Mouse (Mus musculus) embryonic facial prominence, embryonic 15.5 days (tissue): ENCODE measurements around the gene Jakmip3. TPM values are rescaled to one million over a fixed set of nuclear protein-coding genes. Genes with fewer than 3 reads are reported as not detected.

Experiments
- ATAC-seq: fragments of 200-750 bp; cut with Nextera tagmentation; 2 replicates; pipeline ENCODE4 v1.8.0; 2017; ENCODE audit warnings: low read depth, moderate TSS enrichment; ENCODE audit not compliant: insufficient number of reproducible peaks, low FRiP score, low TSS enrichment
- H3K27ac ChIP-seq: fragments of 300-500 bp; sonication (generic); replicated peaks from 2 replicates; pipeline ENCODE4 v1.5.1; 2015; ENCODE audit warnings: mild to moderate bottlenecking, inconsistent platforms
- H3K27me3 ChIP-seq: fragments of 300-500 bp; sonication (generic); 2 replicates; pipeline ENCODE4 v1.6.1; 2015; ENCODE audit warnings: inconsistent platforms
- H3K36me3 ChIP-seq: fragments of 300-500 bp; sonication (generic); 2 replicates; pipeline ENCODE4 v1.6.1; 2015; ENCODE audit warnings: mild to moderate bottlenecking, inconsistent platforms
- H3K4me1 ChIP-seq: fragments of 300-500 bp; sonication (generic); 2 replicates; pipeline ENCODE4 v1.6.1; 2015; ENCODE audit warnings: inconsistent platforms
- H3K4me2 ChIP-seq: fragments of 300-500 bp; sonication (generic); replicated peaks from 2 replicates; pipeline ENCODE4 v1.6.1; 2015; ENCODE audit warnings: mild to moderate bottlenecking, inconsistent platforms
- H3K4me3 ChIP-seq: fragments of 300-500 bp; sonication (generic); replicated peaks from 2 replicates; pipeline ENCODE4 v1.5.1; 2015; ENCODE audit warnings: mild to moderate bottlenecking, inconsistent platforms
- H3K9ac ChIP-seq: fragments of 300-500 bp; sonication (generic); 2 replicates; pipeline ENCODE4 v1.6.1; 2015; ENCODE audit warnings: inconsistent platforms
- H3K9me3 ChIP-seq: fragments of 300-500 bp; sonication (generic); replicated peaks from 2 replicates; pipeline ENCODE4 v1.6.1; 2016; ENCODE audit warnings: inconsistent platforms
- WGBS: fragments of 180-500 bp; shearing (Covaris S2); methylation state at CpG from one replicate; pipeline ENCODE4 v1.1.7; 2015; 5-methylcytosine and 5-hydroxymethylcytosine counted together
- polyA plus RNA-seq: library from polyadenylated mRNA; unstranded; fragments of >200 nt; fragmentation: Nextera tagmentation; extraction: Ambion mirVana; gene quantifications from 2 replicates; pipeline ENCODE4 v1.2.1, GENCODE M21; 2015

Gene Jakmip3
- polyA plus RNA-seq, 1 experiment from 2014 or later = 0.55 TPM

DNA sequence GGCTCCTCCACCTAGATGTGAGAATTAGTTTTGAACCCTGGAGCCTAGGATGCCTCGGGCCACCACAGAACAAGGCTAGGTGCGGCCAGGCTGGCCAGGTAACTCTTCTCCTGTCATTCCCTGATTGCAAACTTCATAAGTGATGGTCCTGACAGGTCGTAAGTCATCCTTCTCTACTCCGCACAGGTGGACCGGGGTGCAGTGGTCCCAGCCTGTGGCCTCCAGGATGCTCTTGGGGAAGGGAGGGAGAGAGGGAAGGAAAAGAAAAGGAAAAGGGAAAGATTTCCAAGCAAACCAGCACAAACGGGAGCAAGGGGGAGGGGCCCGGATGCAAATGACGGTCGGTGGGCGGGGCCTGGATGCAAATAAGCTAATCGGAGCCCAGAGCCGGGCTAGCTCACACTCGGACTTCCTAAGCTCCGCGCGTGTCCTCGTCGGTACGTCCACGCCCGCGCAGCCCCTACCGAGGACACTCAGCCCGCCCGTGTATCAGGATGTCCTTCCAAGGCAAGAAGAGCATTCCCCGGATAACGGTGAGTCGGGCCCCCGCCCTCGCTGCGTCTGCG is 145.2 kb downstream of the Jakmip3 start, which contains the start of gene Dpysl4:
Gene Dpysl4 (plus strand): TSS at position 373 of the 566 bp plus-strand sequence.
- peaks cover 23% of the 10 kb centered on the region for H3K4me1 ChIP-seq
- peak; percentile 80 for ATAC-seq
- peak within 1 kb of the TSS; percentile 67 for H3K4me3 ChIP-seq
- 6% methylated on average over 32 of the region's 32 CpGs for WGBS
- H3K9ac ChIP-seq = peak within 1 kb of the TSS; percentile 47
- no peak within 1 kb of the TSS; the same call in 1 of the 2 replicates for H3K27ac ChIP-seq
- peaks cover 19% of the 10 kb centered on the region for H3K27me3 ChIP-seq
- 0 out of 2 replicates have a peak, but pooled peaks cover 4% of the 10 kb centered on the region for H3K36me3 ChIP-seq
- peak within 1 kb of the TSS; percentile 76 for H3K4me2 ChIP-seq
- H3K9me3 ChIP-seq = no peaks in the 10 kb centered on the region

DNA sequence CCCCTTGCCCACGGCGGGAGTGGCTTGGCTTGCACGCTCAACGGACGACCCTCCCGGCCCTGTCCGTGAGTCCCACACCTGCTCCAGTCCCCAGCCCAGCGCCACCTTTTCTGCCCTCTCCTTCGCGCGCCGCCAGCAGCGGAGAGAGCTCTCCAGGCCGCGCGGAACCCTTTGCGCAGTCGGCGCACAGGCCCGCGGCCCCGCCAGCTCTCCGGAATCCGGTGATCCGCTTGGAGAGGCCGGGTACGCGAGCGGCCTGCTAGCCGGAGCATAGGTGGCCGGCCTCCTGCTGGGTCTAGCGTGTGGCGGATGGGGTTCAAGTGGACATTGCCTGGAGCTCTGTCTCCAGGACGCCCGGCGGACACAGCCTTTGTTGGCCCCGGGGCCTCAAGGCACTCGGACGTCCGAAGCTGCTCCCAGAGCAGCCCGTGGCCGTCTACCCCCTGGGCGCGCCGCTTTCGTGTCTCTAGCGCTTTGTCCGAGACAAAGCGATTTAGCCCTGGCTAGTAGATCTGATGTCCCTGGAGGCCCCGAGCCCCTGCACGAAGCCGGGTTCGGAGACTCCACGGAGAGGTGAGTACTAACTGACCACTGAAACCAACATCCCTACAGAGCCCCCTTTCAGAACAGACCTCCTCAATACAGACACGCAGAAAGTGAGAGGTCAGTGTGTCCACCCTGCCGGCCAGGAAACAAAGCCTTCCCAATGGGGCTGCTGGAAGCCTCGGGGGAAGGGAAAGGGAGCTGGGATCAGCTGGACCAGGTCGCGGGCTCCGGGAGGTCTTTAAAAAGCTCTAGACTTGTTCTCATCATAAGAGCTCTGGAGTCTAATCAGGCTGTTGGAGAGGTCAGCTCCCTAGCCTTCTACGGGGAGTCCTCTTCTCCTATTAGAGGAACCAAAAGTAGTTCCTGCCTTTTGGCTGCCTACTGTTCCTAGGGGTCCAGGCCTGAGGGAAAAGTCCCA is 145.9 kb downstream of the Jakmip3 start:
- Histone ChIP-seq H3K9ac (peak overlapping the region; percentile 47), H3K4me2 (peak overlapping the region; percentile 76), H3K36me3 (peaks cover 8% of the 10 kb centered on the region; the same call in 1 of the 2 replicates), H3K9me3 (no peaks in the 10 kb centered on the region), H3K4me1 (peaks cover 23% of the 10 kb centered on the region), H3K27ac (no peak overlapping the region; the same call in 1 of the 2 replicates), H3K4me3 (peak overlapping the region; percentile 67), H3K27me3 (peaks cover 19% of the 10 kb centered on the region)
- peak; percentile 58; the same call in 1 of the 2 replicates for ATAC-seq
- WGBS = 3% methylated on average over 61 of the region's 61 CpGs

DNA sequence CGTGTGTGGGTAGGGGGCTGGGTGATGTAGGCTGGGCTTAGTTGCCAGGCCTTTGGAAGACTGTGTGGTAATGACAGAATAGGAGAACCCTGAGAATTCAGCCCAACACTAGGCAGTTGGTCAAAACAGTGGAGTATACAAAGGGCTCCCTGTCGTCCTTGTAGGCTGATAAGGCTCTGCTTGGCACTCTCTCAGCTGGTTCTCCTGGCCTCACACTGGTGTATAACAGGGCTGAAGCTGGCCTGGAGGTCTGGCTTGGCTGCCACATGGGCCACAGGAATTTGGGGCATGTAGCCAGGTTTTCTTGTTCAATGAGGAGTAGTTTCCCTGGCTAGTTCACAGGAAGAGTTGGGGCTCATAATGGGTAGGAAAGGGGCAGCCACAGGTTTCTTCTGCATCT is 147.3 kb downstream of the Jakmip3 start:
- Histone ChIP-seq H3K27me3 (peaks cover 19% of the 10 kb centered on the region), H3K4me1 (peaks cover 23% of the 10 kb centered on the region), H3K9ac (no peak overlapping the region), H3K4me3 (no peak overlapping the region), H3K4me2 (no peak overlapping the region), H3K36me3 (peaks cover 19% of the 10 kb centered on the region; the same call in 1 of the 2 replicates), H3K27ac (no peak overlapping the region), H3K9me3 (no peaks in the 10 kb centered on the region)
- WGBS = 55% methylated on average over 2 of the region's 2 CpGs
- ATAC-seq = no peak

DNA sequence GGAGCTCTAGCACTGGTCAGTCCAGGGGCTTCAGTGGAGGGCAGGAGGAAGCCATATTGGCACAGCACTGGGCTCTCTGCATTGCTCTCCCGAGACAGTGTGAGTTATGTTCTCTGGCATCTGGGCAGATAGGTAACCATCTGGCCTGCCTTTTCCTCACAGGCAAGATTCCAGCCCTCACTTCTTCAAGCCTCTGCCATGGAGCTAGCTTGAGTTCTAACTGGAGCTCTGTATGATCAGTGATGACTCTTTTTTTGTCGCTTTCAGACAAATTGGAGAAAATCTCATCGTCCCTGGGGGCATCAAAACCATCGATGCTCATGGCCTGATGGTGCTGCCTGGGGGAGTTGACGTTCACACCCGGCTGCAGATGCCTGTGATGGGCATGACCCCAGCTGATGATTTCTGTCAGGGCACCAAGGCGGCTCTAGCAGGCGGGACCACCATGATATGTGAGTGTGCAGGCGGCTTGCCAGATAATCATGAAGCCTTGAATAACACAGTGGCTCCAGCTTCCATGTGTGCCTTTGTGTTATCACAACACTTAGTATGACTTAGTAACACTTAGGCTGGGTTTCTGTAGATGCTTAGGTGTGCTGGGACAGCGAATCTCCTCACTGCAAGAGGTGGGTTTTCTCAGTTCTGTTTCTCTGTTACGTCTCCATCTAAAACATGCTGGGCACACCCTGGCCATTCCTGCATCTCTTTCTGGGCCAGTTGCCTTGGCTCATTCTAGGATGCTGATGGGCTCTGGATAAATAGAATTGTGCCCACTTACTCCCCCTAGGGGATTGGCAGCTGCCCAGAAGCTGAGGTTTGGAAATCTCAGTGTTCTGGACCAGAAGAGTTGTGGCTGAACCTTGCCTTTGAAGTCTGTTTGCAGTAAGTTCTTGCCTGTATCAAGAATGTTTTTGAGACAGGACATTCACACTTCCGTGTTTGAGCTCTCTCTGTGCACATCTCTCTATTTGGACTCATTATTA is 149.7 kb downstream of the Jakmip3 start:
- no peak for ATAC-seq
- Histone ChIP-seq H3K4me3 (no peak overlapping the region), H3K27me3 (peaks cover 13% of the 10 kb centered on the region), H3K9ac (no peak overlapping the region), H3K4me1 (peaks cover 23% of the 10 kb centered on the region), H3K36me3 (peaks cover 19% of the 10 kb centered on the region; the same call in 1 of the 2 replicates), H3K9me3 (no peaks in the 10 kb centered on the region), H3K4me2 (no peak overlapping the region), H3K27ac (no peak overlapping the region)
- 83% methylated on average over 12 of the region's 12 CpGs for WGBS

DNA sequence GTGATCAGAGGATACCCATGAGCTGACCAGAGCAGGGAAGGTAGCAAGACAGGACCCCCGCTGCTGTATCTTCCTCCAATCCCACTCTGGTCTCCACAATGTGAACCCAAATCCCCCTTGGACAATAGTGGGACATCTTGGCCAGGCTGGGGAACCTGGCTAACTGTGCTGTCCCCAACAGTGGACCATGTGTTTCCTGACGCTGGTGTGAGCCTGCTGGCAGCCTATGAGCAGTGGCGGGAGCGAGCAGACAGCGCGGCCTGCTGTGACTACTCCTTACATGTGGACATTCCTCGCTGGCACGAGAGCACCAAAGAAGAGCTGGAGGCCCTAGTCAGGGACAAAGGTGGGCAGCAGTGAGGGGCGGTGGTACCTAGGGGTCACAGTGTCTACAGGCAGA is 151.2 kb downstream of the Jakmip3 start:
- Histone ChIP-seq H3K4me3 (no peak overlapping the region), H3K4me1 (peaks cover 11% of the 10 kb centered on the region), H3K9me3 (no peaks in the 10 kb centered on the region), H3K36me3 (peaks cover 19% of the 10 kb centered on the region; the same call in 1 of the 2 replicates), H3K27ac (no peak overlapping the region), H3K27me3 (peaks cover 4% of the 10 kb centered on the region; the same call in 1 of the 2 replicates), H3K9ac (no peak overlapping the region), H3K4me2 (no peak overlapping the region)
- WGBS = 91% methylated on average over 9 of the region's 9 CpGs
- ATAC-seq = no peak

DNA sequence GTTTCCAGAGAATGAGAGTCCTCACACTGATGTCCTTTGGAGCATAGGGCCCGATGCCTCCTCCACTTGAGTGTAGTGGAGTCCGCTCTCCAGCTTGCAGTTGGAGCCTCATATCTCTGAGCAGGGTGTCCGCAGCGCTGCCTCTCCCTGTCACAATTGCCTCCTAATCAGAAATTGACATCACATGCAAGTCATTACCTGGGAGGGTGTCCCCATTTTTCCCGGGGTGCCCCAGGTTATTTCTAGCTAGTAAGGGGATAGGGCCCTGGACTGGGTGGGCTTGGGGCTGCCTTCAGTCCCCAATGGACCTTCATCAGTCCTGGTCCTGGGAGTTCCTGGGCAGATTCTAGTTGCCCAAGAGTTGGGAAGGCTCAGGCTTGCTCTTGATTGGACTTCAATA is 152.1 kb downstream of the Jakmip3 start:
- no peak overlapping the region for H3K4me3 ChIP-seq
- peaks cover 19% of the 10 kb centered on the region; the same call in 1 of the 2 replicates for H3K36me3 ChIP-seq
- no peak for ATAC-seq
- no peaks in the 10 kb centered on the region for H3K9me3 ChIP-seq
- no peak overlapping the region for H3K4me2 ChIP-seq
- no peaks in the 10 kb centered on the region for H3K27me3 ChIP-seq
- no peak overlapping the region for H3K27ac ChIP-seq
- 0 out of 2 replicates have a peak, but pooled peaks cover 3% of the 10 kb centered on the region for H3K4me1 ChIP-seq
- H3K9ac ChIP-seq = no peak overlapping the region
- whole genome bisulfite sequencing = 93% methylated on average over 5 of the region's 5 CpGs

DNA sequence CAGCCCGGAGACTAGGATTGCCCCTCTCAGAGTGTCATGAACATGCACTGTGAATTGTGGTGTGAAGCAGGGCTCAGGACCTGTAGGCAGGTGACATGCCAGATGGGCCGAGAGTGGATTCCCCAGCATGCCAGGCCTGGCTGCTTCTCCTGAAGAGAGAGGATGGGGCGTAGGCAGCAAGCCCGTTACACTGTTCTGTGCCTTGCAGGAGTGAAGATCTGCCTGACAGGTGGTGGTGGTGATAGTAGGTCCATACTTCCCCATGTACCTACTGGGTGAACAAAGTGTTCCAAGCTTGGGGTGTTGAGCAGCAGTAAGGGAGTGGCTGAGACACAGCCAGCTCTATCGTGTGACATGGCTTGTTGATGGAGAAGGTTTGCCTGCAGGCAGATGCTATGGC is 152.6 kb downstream of the Jakmip3 start:
- Histone ChIP-seq H3K4me1 (no peaks in the 10 kb centered on the region), H3K27ac (no peak overlapping the region), H3K9ac (no peak overlapping the region), H3K9me3 (no peaks in the 10 kb centered on the region), H3K4me3 (no peak overlapping the region), H3K4me2 (no peak overlapping the region), H3K36me3 (peaks cover 19% of the 10 kb centered on the region; the same call in 1 of the 2 replicates), H3K27me3 (no peaks in the 10 kb centered on the region)
- no peak for ATAC-seq
- 83% methylated on average over 5 of the region's 5 CpGs for WGBS

DNA sequence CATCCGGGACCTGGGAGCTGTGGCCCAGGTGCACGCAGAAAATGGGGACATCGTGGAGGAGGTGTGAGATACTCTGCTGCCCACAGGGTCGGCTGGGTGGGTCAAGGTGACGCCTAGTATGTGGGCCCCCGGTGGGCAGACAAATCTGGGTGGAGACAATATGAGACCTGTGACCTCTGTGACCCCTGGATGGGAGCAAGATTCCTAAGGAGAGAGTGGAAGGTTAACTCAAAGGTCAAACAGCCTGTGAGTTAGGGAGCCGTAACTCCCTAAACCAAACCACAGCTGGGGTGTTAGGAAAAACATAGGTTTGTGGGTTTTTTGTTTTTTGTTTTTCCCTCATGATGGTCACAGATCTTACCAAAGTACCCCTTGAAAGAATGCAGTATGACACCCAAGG is 153.3 kb downstream of the Jakmip3 start:
- no peak overlapping the region for H3K4me2 ChIP-seq
- H3K4me3 ChIP-seq = no peak overlapping the region
- no peaks in the 10 kb centered on the region for H3K27me3 ChIP-seq
- no peaks in the 10 kb centered on the region for H3K9me3 ChIP-seq
- 79% methylated on average over 7 of the region's 7 CpGs for WGBS
- H3K4me1 ChIP-seq = no peaks in the 10 kb centered on the region
- H3K36me3 ChIP-seq = peaks cover 19% of the 10 kb centered on the region; the same call in 1 of the 2 replicates
- no peak for ATAC-seq
- H3K9ac ChIP-seq = no peak overlapping the region
- H3K27ac ChIP-seq = no peak overlapping the region

DNA sequence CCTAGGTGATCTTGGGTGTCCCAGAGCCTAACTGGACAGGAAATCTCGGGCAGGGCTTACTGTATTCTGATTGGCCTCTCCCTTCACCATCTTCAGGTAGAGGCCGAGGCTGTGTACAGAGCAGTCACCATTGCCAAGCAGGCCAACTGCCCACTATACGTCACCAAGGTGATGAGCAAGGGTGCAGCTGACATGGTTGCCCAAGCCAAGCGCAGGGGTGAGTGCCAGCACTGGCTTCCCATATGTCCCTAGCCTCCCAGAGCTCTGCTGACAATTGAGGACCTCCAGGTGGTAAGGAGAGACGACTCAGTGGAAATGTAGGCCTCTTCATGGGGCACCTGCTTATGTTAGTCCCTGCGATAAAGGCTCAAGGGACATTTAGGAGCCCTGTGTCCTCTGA is 154.2 kb downstream of the Jakmip3 start:
- no peak for ATAC-seq
- no peaks in the 10 kb centered on the region for H3K27me3 ChIP-seq
- 86% methylated on average over 6 of the region's 6 CpGs for WGBS
- no peak overlapping the region for H3K4me2 ChIP-seq
- peaks cover 18% of the 10 kb centered on the region; the same call in 1 of the 2 replicates for H3K36me3 ChIP-seq
- no peak overlapping the region for H3K9ac ChIP-seq
- H3K4me1 ChIP-seq = no peaks in the 10 kb centered on the region
- no peak overlapping the region for H3K4me3 ChIP-seq
- no peaks in the 10 kb centered on the region for H3K9me3 ChIP-seq
- H3K27ac ChIP-seq = no peak overlapping the region

DNA sequence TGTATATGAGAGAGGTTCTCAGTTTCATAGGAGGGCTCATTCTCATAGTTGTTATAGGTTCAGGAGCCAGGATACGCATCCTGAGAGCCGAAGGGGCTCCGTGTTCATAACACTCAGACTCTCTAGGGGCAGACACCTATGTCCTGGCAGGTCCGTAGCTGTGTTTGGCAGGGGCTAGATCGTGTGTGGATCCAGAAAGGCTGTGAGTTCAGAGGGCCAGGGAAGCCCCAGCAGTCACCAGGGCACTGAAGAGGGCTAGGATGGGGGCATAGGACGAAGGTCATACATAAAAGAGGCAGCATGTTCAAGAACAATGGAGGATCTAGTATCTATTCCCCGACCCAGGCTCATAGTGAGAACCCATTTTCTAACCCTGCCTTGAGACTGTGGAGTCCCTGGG is 154.8 kb downstream of the Jakmip3 start:
- WGBS = 85% methylated on average over 7 of the region's 7 CpGs
- no peak overlapping the region for H3K4me3 ChIP-seq
- no peak overlapping the region for H3K4me2 ChIP-seq
- peaks cover 15% of the 10 kb centered on the region; the same call in 1 of the 2 replicates for H3K36me3 ChIP-seq
- H3K27ac ChIP-seq = no peak overlapping the region
- H3K27me3 ChIP-seq = no peaks in the 10 kb centered on the region
- H3K9me3 ChIP-seq = no peaks in the 10 kb centered on the region
- no peak overlapping the region for H3K9ac ChIP-seq
- ATAC-seq = no peak
- no peaks in the 10 kb centered on the region for H3K4me1 ChIP-seq
